Mouse (Mus musculus) olfactory bulb, adult 2 months (tissue): ENCODE data around the gene Anxa8.

Source experiments
- CTCF ChIP-seq: fragments of 200-500 bp; IDR thresholded peaks from 2 replicates; pipeline ENCODE4 v1.5.1; 2012; ENCODE audit warnings: low read depth, mild to moderate bottlenecking, low read length, moderate library complexity; ENCODE audit not compliant: insufficient read depth
- POLR2A ChIP-seq: fragments of 200-500 bp; IDR thresholded peaks from 2 replicates; pipeline ENCODE4 v1.6.1; 2012; ENCODE audit warnings: mild to moderate bottlenecking, low read depth, low read length, moderate library complexity; ENCODE audit not compliant: insufficient read depth

- TF ChIP-seq CTCF: no peak
- TF ChIP-seq POLR2A: no peak
Observed at GRCm38 (mm10) chr14:34107594-34107993, 21.8 kb downstream of the Anxa8 start.
